Mouse (Mus musculus) thymus, adult 2 months (tissue): Measurements from ENCODE around the gene Cd72.

Experiments
- CTCF ChIP-seq: fragments of 200-500 bp; IDR thresholded peaks from 2 replicates; pipeline ENCODE4 v1.5.1; 2012; ENCODE audit warnings: mild to moderate bottlenecking, control low read depth, low read length, moderate library complexity, borderline replicate concordance; ENCODE audit not compliant: control insufficient read depth, poor library complexity, insufficient read depth; ENCODE audit errors: extremely low read depth
- POLR2A ChIP-seq: fragments of 200-500 bp; IDR thresholded peaks from 2 replicates; pipeline ENCODE4 v1.6.1; 2012; ENCODE audit warnings: mild to moderate bottlenecking, low read length, control low read depth, moderate library complexity; ENCODE audit not compliant: control insufficient read depth, poor library complexity, insufficient read depth; ENCODE audit errors: extremely low read depth

DNA sequence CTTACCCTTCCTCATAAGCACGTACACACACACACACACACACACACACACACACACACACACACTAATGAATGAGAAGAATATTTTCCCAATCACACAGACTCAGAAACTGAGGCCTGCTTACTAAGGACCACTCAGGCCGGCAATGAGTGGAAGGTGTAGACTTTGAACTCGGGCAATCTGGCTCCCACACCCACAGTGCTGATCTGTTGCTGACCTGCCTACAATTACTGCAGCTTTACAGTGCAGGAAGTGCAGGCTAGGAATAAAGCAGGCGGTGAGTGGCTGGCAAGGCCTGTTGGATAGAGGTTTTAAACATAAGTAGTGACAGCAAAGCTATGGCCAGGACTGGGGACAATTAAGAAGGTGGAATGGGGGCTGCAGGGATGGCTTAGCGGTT, 26.6 kb upstream of the Cd72 start:
- TF ChIP-seq CTCF (no peak), POLR2A (no peak)
